Mouse (Mus musculus): ENCODE measurements at regions not wholly inside any gene's neighbourhood (a gene's known extent, or its start where the extent isn't known, plus 50 kb on each side); places are given as distances from the start of the nearest gene placed in this dataset.

GRCm38 (mm10) chr5:111835737-111836667, 102.3 kb downstream of the Gm26897 start:
- no peak for DNase-seq

GRCm38 (mm10) chr5:111836668-111837234, 103.0 kb downstream of the Gm26897 start:
- DNase-seq: no peak

- no peak for DNase-seq
These were observed 108.7 kb downstream of the Gm26897 start for GRCm38 (mm10) chr5:111842461-111842860.

- DNase-seq: no peak
These were observed 110.0 kb downstream of the Gm26897 start for GRCm38 (mm10) chr5:111843622-111844239.

- no peak for DNase-seq
These were observed 110.8 kb downstream of the Gm26897 start for GRCm38 (mm10) chr5:111844528-111844927.

GRCm38 (mm10) chr5:111848917-111849316, 115.2 kb downstream of the Gm26897 start:
- no peak for DNase-seq

GRCm38 (mm10) chr5:111852682-111853081, 119.0 kb downstream of the Gm26897 start:
- no peak for DNase-seq

- no peak for DNase-seq
These were observed 121.6 kb downstream of the Gm26897 start for GRCm38 (mm10) chr5:111855366-111855765.

- no peak for DNase-seq
These were observed 123.5 kb downstream of the Gm26897 start for GRCm38 (mm10) chr5:111857200-111857599.

GRCm38 (mm10) chr5:111860436-111860835, 126.7 kb downstream of the Gm26897 start:
- no peak for DNase-seq

GRCm38 (mm10) chr5:111862331-111862730, 128.6 kb downstream of the Gm26897 start:
- no peak for DNase-seq

GRCm38 (mm10) chr5:111863922-111864321, 130.2 kb downstream of the Gm26897 start:
- no peak for DNase-seq

- DNase-seq: no peak
These were observed 130.9 kb downstream of the Gm26897 start for GRCm38 (mm10) chr5:111864606-111865005.

- no peak for DNase-seq
These were observed 135.3 kb downstream of the Gm26897 start for GRCm38 (mm10) chr5:111869011-111869410.

GRCm38 (mm10) chr5:111877165-111877793, 143.6 kb downstream of the Gm26897 start:
- peak; percentile 30 for DNase-seq

- DNase-seq: no peak
These were observed 145.3 kb downstream of the Gm26897 start for GRCm38 (mm10) chr5:111879044-111879443.

- DNase-seq: no peak
These were observed 146.5 kb downstream of the Gm26897 start for GRCm38 (mm10) chr5:111880268-111880667.

GRCm38 (mm10) chr5:111881517-111881916, 147.8 kb downstream of the Gm26897 start:
- DNase-seq: no peak

GRCm38 (mm10) chr5:111887281-111887680, 153.6 kb downstream of the Gm26897 start:
- DNase-seq: no peak

- peak; percentile 74 for DNase-seq
These were observed 157.1 kb downstream of the Gm26897 start for GRCm38 (mm10) chr5:111890800-111891199.

- peak; percentile 48 for DNase-seq
These were observed 157.6 kb downstream of the Gm26897 start for GRCm38 (mm10) chr5:111891261-111891693.

GRCm38 (mm10) chr5:111892956-111893355, 159.2 kb downstream of the Gm26897 start:
- no peak for DNase-seq

GRCm38 (mm10) chr5:111893905-111894311, 160.2 kb downstream of the Gm26897 start:
- peak; percentile 73 for DNase-seq
